Mouse (Mus musculus) intestine, embryonic 14.5 days (tissue): ENCODE results near the gene Ttc39a. TPM values are rescaled to one million over a fixed set of nuclear protein-coding genes. Genes with fewer than 3 reads are reported as not detected.

Experiments used
- ATAC-seq: fragments of 200-750 bp; cut with Nextera tagmentation; replicated peaks from 2 replicates; pipeline ENCODE4 v1.8.0; 2017; ENCODE audit warnings: low read depth, moderate number of reproducible peaks, moderate TSS enrichment, moderate library complexity; ENCODE audit not compliant: low FRiP score, low TSS enrichment
- DNase-seq: peaks from one replicate; pipeline ENCODE4 v3.0.0-alpha.2; 2018; ENCODE audit warnings: low spot score
- H3K27ac ChIP-seq: fragments of 300-500 bp; sonication (generic); 2 replicates; pipeline ENCODE4 v1.5.1; 2014; ENCODE audit warnings: low read depth, mild to moderate bottlenecking, control low read depth
- H3K27me3 ChIP-seq: fragments of 300-500 bp; sonication (generic); replicated peaks from 2 replicates; pipeline ENCODE4 v1.6.1; 2014; ENCODE audit warnings: low read length, control low read depth; ENCODE audit not compliant: control insufficient read depth, insufficient read depth
- H3K36me3 ChIP-seq: fragments of 300-500 bp; sonication (generic); 2 replicates; pipeline ENCODE4 v1.6.1; 2014; ENCODE audit warnings: low read length, control low read depth; ENCODE audit not compliant: control insufficient read depth, insufficient read depth
- H3K4me1 ChIP-seq: fragments of 300-500 bp; sonication (generic); replicated peaks from 2 replicates; pipeline ENCODE4 v1.6.1; 2014; ENCODE audit warnings: low read length, control low read depth, mixed read lengths; ENCODE audit not compliant: control insufficient read depth, insufficient read depth
- H3K4me2 ChIP-seq: fragments of 300-500 bp; sonication (generic); 2 replicates; pipeline ENCODE4 v1.6.1; 2014; ENCODE audit warnings: low read length
- H3K4me3 ChIP-seq: fragments of 300-500 bp; sonication (generic); 2 replicates; pipeline ENCODE4 v1.5.1; 2014; ENCODE audit warnings: low read depth, low read length, control low read depth, mixed read lengths
- H3K9ac ChIP-seq: fragments of 300-500 bp; sonication (generic); 2 replicates; pipeline ENCODE4 v1.6.1; 2014; ENCODE audit warnings: mild to moderate bottlenecking, low read length
- H3K9me3 ChIP-seq: fragments of 300-500 bp; sonication (generic); 2 replicates; pipeline ENCODE4 v1.6.1; 2016; ENCODE audit warnings: low read length, control low read depth; ENCODE audit not compliant: control insufficient read depth
- WGBS: fragments of 180-500 bp; shearing (Covaris S2); extraction: QIAGEN DNeasy Blood & Tissue Kit; methylation state at CpG from one replicate; pipeline ENCODE4 v1.1.7; 2014; 5-methylcytosine and 5-hydroxymethylcytosine counted together
- polyA plus RNA-seq: library from polyadenylated mRNA; unstranded; fragments of >200 nt; fragmentation: Nextera tagmentation; extraction: Ambion mirVana; gene quantifications from 2 replicates; pipeline ENCODE4 v1.2.1, GENCODE M21; 2014

Ttc39a gene
- polyA plus RNA-seq, 1 experiment from 2014 or later = 14.7 TPM

GRCm38 (mm10) chr4:109412233-109412632 is 5.8 kb downstream of the Ttc39a start:
- H3K9ac ChIP-seq = no peak overlapping the region
- H3K27ac ChIP-seq = no peak overlapping the region
- peaks cover 5% of the 10 kb centered on the region for H3K4me1 ChIP-seq
- WGBS = 94% methylated on average over 5 of the region's 5 CpGs
- ATAC-seq = no peak
- H3K4me3 ChIP-seq = no peak overlapping the region
- no peaks in the 10 kb centered on the region for H3K27me3 ChIP-seq
- H3K9me3 ChIP-seq = no peaks in the 10 kb centered on the region
- H3K36me3 ChIP-seq = no peaks in the 10 kb centered on the region
- DNase-seq = no peak
- H3K4me2 ChIP-seq = no peak overlapping the region

- WGBS = 70% methylated on average over 1 of the region's 1 CpGs
- Histone ChIP-seq H3K36me3 (no peaks in the 10 kb centered on the region), H3K27ac (no peak overlapping the region), H3K9ac (no peak overlapping the region), H3K27me3 (no peaks in the 10 kb centered on the region), H3K4me2 (no peak overlapping the region), H3K4me3 (no peak overlapping the region), H3K9me3 (no peaks in the 10 kb centered on the region), H3K4me1 (no peaks in the 10 kb centered on the region)
- no peak for DNase-seq
- no peak for ATAC-seq
These were observed 11.6 kb downstream of the Ttc39a start for GRCm38 (mm10) chr4:109417998-109418397.

DNA sequence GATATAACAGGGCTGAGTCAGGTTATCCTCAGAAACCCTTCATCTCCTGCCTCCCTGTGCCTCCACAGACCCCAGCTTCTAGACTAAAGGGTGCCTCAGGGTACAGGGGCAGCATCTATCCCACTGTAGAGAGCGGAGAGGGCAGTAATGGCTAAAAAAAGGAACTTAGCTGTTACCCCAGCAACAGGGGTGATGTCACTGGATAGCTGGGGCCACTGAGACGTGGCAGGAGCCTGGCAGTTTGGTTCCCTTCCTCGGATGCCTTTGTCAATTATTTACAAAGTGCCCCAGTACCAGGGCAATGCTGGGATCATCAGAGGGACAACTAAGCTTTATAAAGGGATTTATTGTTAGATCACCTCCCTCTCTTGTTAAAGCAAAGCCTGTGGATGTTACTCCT is 12.6 kb downstream of the Ttc39a start:
- DNase-seq (no peak), ATAC-seq (no peak)
- Histone ChIP-seq H3K4me3 (no peak overlapping the region), H3K9ac (no peak overlapping the region), H3K4me1 (no peaks in the 10 kb centered on the region), H3K27me3 (no peaks in the 10 kb centered on the region), H3K9me3 (no peaks in the 10 kb centered on the region), H3K36me3 (no peaks in the 10 kb centered on the region), H3K27ac (no peak overlapping the region), H3K4me2 (no peak overlapping the region)
- WGBS = 28% methylated on average over 3 of the region's 3 CpGs

- Histone ChIP-seq H3K27me3 (no peaks in the 10 kb centered on the region), H3K4me3 (no peak overlapping the region), H3K27ac (no peak overlapping the region), H3K4me1 (no peaks in the 10 kb centered on the region), H3K4me2 (no peak overlapping the region), H3K9me3 (no peaks in the 10 kb centered on the region), H3K9ac (no peak overlapping the region), H3K36me3 (no peaks in the 10 kb centered on the region)
- ATAC-seq (no peak), DNase-seq (no peak)
- WGBS = 84% methylated on average over 4 of the region's 4 CpGs
These were observed 13.1 kb downstream of the Ttc39a start for GRCm38 (mm10) chr4:109419563-109419962.

DNA sequence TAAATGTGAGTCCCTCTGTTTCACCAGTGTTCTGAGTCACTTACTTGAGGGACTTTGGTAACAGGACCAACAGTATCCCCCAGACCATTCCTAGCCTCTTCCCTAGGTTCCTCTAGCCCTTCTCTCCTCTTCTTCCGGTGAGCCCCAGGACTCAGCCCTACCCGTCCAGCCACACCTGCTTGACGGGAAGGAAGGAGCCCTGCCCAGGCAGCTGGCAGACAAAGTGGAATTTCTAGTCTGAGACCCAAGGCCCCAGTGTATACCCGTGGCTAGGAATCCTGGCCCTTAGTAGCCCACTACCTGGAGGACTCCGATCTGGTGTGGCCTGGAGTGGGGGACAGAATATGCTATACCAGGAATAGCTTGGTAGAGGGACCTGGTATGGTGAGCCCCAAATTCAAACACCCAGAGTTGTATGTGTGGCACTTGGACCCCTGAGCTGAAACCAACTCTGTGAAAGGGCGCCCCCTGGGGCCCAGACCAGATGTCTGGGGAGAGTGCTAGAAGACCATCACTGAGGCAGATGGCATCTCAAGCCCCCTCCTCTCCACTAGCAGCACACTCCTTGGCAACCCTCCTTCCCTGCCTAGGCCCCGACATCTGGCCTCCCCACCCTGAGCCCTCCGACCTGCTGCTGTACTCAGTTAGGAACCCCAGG is 13.8 kb downstream of the Ttc39a start:
- Histone ChIP-seq H3K36me3 (no peaks in the 10 kb centered on the region), H3K27me3 (no peaks in the 10 kb centered on the region), H3K4me3 (no peak overlapping the region), H3K9ac (no peak overlapping the region), H3K4me2 (no peak overlapping the region), H3K9me3 (no peaks in the 10 kb centered on the region), H3K27ac (no peak overlapping the region), H3K4me1 (no peaks in the 10 kb centered on the region)
- ATAC-seq = 0 out of 2 replicates have a peak, but pooled peaks have one; percentile 16
- WGBS = 73% methylated on average over 8 of the region's 8 CpGs
- DNase-seq = no peak

DNA sequence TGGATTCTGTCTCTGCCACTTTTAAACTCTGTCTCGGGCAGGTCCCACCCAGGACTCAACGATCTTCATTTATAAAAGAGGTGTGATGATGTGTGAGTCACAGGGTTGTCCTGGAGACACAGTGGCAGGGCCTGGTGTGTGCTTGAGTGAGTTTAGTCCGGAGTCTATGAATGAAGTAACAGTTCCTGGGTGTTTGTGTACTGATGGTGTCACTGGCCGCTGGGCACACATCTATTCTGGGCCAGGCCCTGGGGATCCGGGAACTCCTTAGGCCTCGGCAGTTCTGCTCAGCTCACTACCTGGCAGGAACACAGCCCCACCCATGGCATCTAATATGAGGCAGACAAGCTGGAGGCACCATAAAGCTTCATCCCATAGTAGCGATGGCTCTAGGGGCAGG is 15.2 kb downstream of the Ttc39a start:
- Histone ChIP-seq H3K27me3 (no peaks in the 10 kb centered on the region), H3K4me3 (no peak overlapping the region), H3K27ac (no peak overlapping the region), H3K4me1 (no peaks in the 10 kb centered on the region), H3K4me2 (no peak overlapping the region), H3K36me3 (no peaks in the 10 kb centered on the region), H3K9ac (no peak overlapping the region), H3K9me3 (no peaks in the 10 kb centered on the region)
- DNase-seq (no peak), ATAC-seq (no peak; the same call in 1 of the 2 replicates)
- 78% methylated on average over 7 of the region's 7 CpGs for WGBS

DNA sequence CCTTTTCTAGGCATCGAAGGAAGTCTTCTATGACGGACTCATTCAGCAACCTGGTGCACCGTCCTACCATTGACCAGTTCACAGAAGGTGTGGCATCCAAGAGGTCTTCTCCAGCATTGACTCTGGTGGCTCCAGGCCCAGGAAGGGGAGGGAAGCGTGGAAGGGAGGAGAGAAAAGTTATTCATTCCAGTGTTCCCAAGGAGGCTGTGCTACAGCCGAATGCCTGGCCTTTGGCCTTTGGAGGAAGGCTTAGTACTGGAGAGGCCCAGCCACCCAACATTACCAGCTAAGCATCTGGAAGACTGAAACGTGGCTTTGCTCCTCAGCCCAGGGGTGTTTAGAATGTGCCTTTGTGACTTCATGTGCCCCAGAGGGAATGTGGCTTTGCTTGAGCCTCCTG is 16.0 kb downstream of the Ttc39a start:
- DNase-seq (no peak), ATAC-seq (no peak)
- Histone ChIP-seq H3K4me2 (no peak overlapping the region), H3K9me3 (no peaks in the 10 kb centered on the region), H3K27me3 (no peaks in the 10 kb centered on the region), H3K9ac (no peak overlapping the region), H3K4me3 (no peak overlapping the region), H3K27ac (no peak overlapping the region), H3K36me3 (no peaks in the 10 kb centered on the region), H3K4me1 (no peaks in the 10 kb centered on the region)
- 80% methylated on average over 6 of the region's 6 CpGs for WGBS

DNA sequence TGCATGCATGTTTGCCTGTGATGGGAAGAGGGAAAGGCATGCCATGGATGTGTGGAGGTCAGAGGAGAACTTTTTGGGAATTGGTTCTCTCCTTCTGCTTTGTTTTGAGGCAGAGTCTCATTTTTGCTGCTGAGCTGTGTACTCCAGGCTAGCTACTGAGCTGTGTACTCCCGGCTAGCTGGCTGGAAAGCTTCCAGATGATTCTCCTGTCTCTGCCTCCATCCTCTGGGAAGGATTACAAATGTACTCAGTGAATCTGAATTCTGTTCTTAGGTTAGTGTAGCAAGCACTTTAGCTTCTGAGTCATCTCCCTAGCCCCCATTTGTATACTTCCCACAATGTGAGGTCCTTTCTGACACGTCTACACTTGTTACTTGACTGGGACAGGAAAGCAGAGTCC is 17.0 kb downstream of the Ttc39a start:
- Histone ChIP-seq H3K9me3 (no peaks in the 10 kb centered on the region), H3K4me3 (no peak overlapping the region), H3K4me1 (no peaks in the 10 kb centered on the region), H3K27ac (no peak overlapping the region), H3K36me3 (no peaks in the 10 kb centered on the region), H3K9ac (no peak overlapping the region), H3K27me3 (no peaks in the 10 kb centered on the region), H3K4me2 (no peak overlapping the region)
- 70% methylated on average over 2 of the region's 2 CpGs for WGBS
- no peak for DNase-seq
- ATAC-seq = no peak

GRCm38 (mm10) chr4:109427058-109427457 is 20.6 kb downstream of the Ttc39a start:
- WGBS = 79% methylated on average over 1 of the region's 1 CpGs
- no peak overlapping the region for H3K4me3 ChIP-seq
- ATAC-seq = no peak
- H3K27ac ChIP-seq = no peak overlapping the region
- no peak for DNase-seq
- H3K4me1 ChIP-seq = no peaks in the 10 kb centered on the region
- H3K9ac ChIP-seq = no peak overlapping the region
- no peak overlapping the region for H3K4me2 ChIP-seq
- no peaks in the 10 kb centered on the region for H3K27me3 ChIP-seq
- H3K9me3 ChIP-seq = no peaks in the 10 kb centered on the region
- no peaks in the 10 kb centered on the region for H3K36me3 ChIP-seq
